Mouse (Mus musculus) embryo, embryonic 11.5 days (tissue): Measurements from ENCODE around the gene Klf7.
A peak's percentile ranks its signal among the peaks of the same experiment; 100 is the strongest.

Experiments
- DNase-seq: peaks from one replicate; pipeline ENCODE4 v3.0.0-alpha.2; 2012; ENCODE audit warnings: low read depth, low spot score

Gene Klf7

GRCm38 (mm10) chr1:64105181-64105646, 16.9 kb downstream of the Klf7 start:
- no peak for DNase-seq

- DNase-seq, result no peak
Observed at GRCm38 (mm10) chr1:64104665-64105064, 17.4 kb downstream of the Klf7 start.

- no peak for DNase-seq
Observed at GRCm38 (mm10) chr1:64101331-64101730, 20.8 kb downstream of the Klf7 start.

- DNase-seq, result no peak
Observed at GRCm38 (mm10) chr1:64098800-64099199, 23.3 kb downstream of the Klf7 start.

GRCm38 (mm10) chr1:64097640-64098287, 24.3 kb downstream of the Klf7 start:
- DNase-seq, result no peak

- no peak for DNase-seq
Observed at GRCm38 (mm10) chr1:64093018-64093417, 29.1 kb downstream of the Klf7 start.

- no peak for DNase-seq
Observed at GRCm38 (mm10) chr1:64091591-64091990, 30.5 kb downstream of the Klf7 start.

GRCm38 (mm10) chr1:64090566-64090965, 31.5 kb downstream of the Klf7 start:
- no peak for DNase-seq

- no peak for DNase-seq
Observed at GRCm38 (mm10) chr1:64089691-64090090, 32.4 kb downstream of the Klf7 start.

GRCm38 (mm10) chr1:64088604-64089320, 33.3 kb downstream of the Klf7 start:
- DNase-seq, result no peak

GRCm38 (mm10) chr1:64087657-64088603, 34.2 kb downstream of the Klf7 start:
- DNase-seq, result peak; percentile 20

- DNase-seq, result no peak
Observed at GRCm38 (mm10) chr1:64085875-64086274, 36.2 kb downstream of the Klf7 start.

GRCm38 (mm10) chr1:64085361-64085760, 36.7 kb downstream of the Klf7 start:
- no peak for DNase-seq

GRCm38 (mm10) chr1:64084706-64085105, 37.4 kb downstream of the Klf7 start:
- no peak for DNase-seq

- no peak for DNase-seq
Observed at GRCm38 (mm10) chr1:64081791-64082190, 40.3 kb downstream of the Klf7 start.

GRCm38 (mm10) chr1:64081217-64081616, 40.9 kb downstream of the Klf7 start:
- no peak for DNase-seq

GRCm38 (mm10) chr1:64080263-64080662, 41.8 kb downstream of the Klf7 start:
- no peak for DNase-seq

- DNase-seq, result no peak
Observed at GRCm38 (mm10) chr1:64078747-64079211, 43.3 kb downstream of the Klf7 start.

GRCm38 (mm10) chr1:64078011-64078746, 43.9 kb downstream of the Klf7 start:
- no peak for DNase-seq

- no peak for DNase-seq
Observed at GRCm38 (mm10) chr1:64074051-64074450, 48.0 kb downstream of the Klf7 start.

- no peak for DNase-seq
Observed at GRCm38 (mm10) chr1:64070947-64071346, 51.1 kb downstream of the Klf7 start.
